Mouse (Mus musculus) ovary, postnatal 36 days (tissue): Measurements from ENCODE around the gene Map3k3.
A peak's percentile ranks its signal among the peaks of the same experiment; 100 is the strongest.
"Not testable (repeated sequence)": the region's sequence is repeated elsewhere in the genome, so short reads cannot be mapped to it uniquely, and the experiment has no call there.

Experiments
- DNase-seq: peaks from one replicate; pipeline ENCODE4 v3.0.0; 2022; ENCODE audit warnings: low spot score, mixed read lengths

The Map3k3 gene

DNA sequence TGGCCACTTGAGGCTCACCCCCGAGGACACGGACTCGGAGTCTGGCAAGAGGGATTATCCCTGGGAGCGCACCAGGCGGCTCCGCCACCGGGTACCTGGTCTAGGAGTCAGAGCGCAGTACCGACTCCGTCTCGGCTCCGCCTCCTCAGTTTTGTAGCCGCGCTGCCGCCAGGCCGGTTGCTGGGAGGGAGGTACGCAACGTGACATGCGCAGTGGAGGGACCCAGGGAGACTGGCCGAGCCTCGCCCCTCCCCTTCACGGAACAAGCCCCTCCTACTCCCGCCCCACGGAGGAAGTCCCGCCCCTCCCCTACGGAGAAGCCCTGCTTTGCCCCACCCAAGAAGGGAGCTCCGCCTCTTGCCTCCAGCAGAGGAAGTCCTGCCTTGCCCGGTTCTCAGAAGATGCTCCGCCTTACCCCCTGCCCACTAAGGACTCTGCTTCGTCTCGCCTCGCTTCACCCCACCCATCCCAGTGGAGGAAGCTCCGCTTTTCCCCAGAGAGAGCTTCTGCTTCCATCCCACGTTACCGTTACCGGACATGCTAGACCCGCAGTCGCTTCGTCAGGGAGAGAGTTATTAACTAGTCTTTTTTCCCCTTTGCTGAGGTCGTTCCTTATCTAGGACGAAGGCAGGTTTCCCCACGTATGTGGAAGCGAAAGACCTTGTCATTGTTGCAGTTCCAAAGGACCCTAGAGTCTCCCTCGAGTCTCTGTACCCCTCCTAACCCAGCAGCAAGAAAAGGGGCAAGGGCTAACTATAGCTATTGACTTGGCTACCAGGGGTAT, 109.2 kb downstream of the Map3k3 start:
- DNase-seq = peak; percentile 97

DNA sequence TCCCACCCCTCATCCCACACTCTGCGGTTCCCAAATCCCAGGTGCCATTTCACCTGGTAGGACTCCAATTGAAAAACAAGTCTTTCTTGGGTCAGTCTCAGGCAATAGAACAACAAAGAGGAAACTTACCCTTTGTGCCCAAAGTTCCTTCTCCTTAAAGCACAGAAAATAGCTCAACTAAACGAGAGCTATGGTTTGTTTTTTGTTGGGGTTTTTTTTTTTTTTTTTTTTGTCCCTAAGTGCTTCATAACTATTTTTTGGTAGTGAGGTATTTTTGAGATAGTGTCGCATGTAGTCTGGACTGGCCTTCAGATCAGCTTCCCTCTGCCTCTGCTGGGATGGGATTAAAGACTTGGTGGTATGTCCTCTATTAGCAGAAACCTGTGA, 109.7 kb downstream of the Map3k3 start:
- DNase-seq = no peak

DNA sequence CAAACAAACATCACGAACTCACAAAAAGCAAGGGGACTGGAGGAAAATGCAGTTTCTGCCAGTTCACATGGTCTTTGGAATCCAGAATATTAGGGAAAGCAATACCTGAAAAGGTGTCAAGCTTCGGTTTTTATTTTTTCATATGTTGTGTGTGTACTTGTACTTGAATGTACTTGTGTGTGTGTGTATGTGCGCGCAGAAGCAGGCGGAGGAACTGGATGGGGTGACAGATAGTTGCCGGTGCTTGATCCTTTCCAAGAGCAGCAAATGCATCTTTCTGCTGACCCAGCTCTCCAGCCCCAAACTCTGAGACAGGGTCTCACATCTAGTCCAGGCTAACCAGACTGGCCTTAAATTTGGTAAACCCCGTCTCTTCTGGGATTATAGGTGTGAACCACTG, 110.5 kb downstream of the Map3k3 start:
- no peak for DNase-seq

DNA sequence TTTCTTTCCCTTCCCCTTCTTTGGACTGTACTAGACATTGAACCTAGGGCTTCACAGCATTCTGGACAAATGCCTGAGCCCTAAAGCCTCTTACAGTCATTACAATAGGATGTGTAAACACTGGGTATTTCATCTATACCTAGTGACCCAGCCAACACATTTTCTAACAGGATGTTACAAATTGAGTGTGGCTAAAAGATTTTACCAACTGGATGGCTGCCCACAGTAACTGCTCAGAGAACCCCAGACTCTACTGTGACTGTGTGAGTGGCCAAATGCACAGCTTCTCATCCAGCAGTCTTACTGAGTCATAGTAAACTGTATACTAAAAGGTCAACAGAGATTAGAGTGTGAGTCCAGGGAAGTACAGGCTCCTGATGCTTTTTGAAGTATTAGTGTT, 110.9 kb downstream of the Map3k3 start:
- no peak for DNase-seq

DNA sequence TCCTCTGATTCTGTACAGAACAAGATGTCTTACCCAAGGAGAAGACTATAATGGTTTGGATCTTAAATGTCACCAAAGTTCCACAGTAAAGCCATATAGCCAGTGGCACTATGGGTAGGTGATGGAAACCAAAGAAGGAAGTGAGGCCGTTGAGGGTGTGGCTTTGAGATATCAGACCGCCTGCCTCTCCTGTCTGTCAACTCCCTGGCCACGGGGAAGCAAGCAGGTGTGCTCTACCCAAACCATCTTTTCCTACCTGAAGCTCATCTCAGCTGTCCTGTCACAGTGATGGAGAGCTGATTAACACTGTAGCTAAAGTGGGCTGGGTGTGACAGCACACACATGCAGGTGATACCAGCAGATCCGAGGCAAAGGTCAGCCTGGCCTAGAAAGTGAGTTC, 113.9 kb downstream of the Map3k3 start:
- DNase-seq = no peak

DNA sequence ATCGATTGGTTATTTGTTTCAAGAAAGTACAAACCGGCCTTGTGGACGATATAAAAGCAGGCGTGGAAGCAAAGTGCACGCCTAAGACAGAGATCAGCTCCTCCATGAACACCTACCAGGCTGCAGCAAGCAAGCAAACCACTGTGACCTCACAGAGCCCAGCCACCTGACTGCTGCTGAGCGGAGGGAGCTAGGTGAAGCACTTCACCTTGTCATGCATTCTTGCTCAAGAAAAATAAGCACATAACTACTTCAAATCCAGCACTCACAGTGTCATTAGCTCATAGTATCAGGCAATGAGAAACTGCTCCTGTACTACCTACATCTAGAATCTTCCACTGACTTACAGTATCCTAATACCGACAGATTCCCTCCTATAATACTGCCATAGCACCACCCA, 115.6 kb downstream of the Map3k3 start:
- DNase-seq = not testable (repeated sequence)

DNA sequence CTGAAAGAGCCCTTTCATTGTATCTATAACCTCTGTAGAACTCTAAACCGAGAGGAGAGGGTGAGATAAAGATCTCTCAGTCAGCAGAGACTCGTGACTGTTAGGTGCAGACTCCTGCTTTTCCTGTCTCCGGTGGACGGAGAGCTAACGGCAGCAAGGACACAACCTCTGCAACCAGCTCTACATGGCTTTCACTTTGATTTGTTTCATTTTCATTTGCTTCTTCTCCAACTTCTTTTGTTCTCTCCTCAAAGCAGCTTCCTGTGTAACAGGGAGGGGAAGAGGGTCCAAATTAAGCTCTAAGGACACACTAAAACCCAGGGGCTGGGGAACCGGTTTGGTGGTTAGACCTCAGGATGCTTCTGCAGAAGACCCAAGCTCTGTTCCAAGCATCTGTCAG, 116.3 kb downstream of the Map3k3 start:
- DNase-seq = no peak

DNA sequence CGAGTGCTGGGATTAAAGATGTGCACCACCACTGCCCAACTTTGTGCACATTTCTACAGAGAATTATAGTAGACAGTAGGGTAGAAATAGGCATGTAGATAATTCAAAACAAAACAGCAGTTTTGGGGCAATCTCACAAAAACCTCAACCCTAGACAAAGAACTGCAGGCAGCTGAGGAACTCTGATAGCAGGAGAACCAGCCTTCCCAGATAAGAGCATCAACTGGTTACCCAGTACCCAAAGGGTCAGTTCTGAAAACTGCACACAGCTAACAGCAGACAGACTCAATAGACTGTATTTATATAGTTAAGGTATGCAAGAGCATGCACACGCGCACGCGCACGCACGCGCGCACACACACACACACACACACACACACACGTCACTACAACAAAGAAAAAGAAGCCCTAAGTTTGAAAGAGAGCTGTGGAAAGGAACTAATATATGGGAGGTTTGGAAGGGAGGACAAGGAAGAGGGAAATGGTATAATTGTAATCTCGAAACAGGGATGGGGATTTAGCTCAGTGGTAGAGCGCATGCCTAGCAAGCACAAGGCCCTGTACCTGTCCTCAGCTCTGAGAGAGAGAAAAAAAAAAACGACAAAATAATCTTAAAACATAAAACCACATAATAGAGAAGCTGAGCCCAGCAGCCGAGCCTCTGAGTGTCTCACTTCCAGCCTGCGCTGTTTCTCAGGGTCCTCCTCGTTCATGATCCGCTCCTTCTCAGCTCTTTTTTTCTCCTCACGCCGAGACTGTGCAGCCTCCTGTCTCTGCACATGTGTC, 117.1 kb downstream of the Map3k3 start:
- DNase-seq = no peak

DNA sequence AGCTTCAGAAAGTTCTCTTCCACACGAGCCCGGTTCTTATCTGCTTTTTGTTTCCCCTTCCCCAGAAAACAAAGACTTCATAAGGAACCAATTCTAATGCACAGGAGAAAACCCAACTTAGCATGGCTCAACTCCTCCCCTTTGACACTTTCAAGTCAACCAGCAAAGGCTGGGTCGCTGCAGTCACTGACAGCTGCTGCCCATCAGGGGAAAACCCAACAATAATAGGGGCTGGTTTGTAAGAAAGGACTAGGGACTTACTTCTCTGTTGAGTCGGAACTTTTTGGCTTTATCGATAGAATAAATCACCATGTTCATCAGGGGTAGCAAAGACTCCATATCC, 117.7 kb downstream of the Map3k3 start, which contains the start of gene Strada:
Gene Strada, minus strand, starts transcription at position 46 of the 343 bp plus-strand sequence.
- DNase-seq = no peak
